Mouse (Mus musculus) megakaryocyte, embryonic 14.5 days (primary cell): ENCODE data around the gene Tmtc1.

Experiments
- FLI1 ChIP-seq: IDR thresholded peaks from 2 replicates; pipeline ENCODE4 v1.6.1; 2012; ENCODE audit warnings: low read length, inconsistent platforms, mixed read lengths
- GATA1 ChIP-seq: IDR thresholded peaks from 3 replicates; pipeline ENCODE4 v1.6.1; 2012; ENCODE audit warnings: mixed read lengths, low read length, inconsistent platforms, borderline replicate concordance

GRCm38 (mm10) chr6:148478350-148478749, 34.2 kb upstream of the Tmtc1 start:
- TF ChIP-seq GATA1 (no peak), FLI1 (no peak)
